Mouse (Mus musculus) kidney, adult 2 months (tissue): ENCODE measurements around the gene Snrpc. TPM values are rescaled to one million over a fixed set of nuclear protein-coding genes. Genes with fewer than 3 reads are reported as not detected.
A peak's percentile ranks its signal among the peaks of the same experiment; 100 is the strongest.

ENCODE experiments used
- DNase-seq: peaks from one replicate; pipeline ENCODE4 v3.0.0; 2021
- H3K27ac ChIP-seq: fragments of 200-500 bp; 2 replicates; pipeline ENCODE4 v1.5.1; 2012; ENCODE audit warnings: low read depth, low read length, control low read depth, inconsistent platforms; ENCODE audit not compliant: insufficient read depth
- H3K27me3 ChIP-seq: fragments of 200-500 bp; replicated peaks from 2 replicates; pipeline ENCODE4 v1.6.1; 2012; ENCODE audit warnings: mild to moderate bottlenecking, moderate library complexity, low read length, inconsistent platforms; ENCODE audit not compliant: control insufficient read depth, insufficient read depth
- H3K36me3 ChIP-seq: fragments of 200-500 bp; 2 replicates; pipeline ENCODE4 v1.6.1; 2012; ENCODE audit warnings: mild to moderate bottlenecking, moderate library complexity, low read length, inconsistent platforms; ENCODE audit not compliant: control insufficient read depth, insufficient read depth
- H3K4me1 ChIP-seq: fragments of 200-500 bp; 2 replicates; pipeline ENCODE4 v1.6.1; 2011; ENCODE audit warnings: low read length; ENCODE audit not compliant: control insufficient read depth, insufficient read depth
- H3K4me3 ChIP-seq: fragments of 200-500 bp; 2 replicates; pipeline ENCODE4 v1.5.1; 2011; ENCODE audit warnings: mild to moderate bottlenecking, low read depth, low read length, control low read depth; ENCODE audit not compliant: insufficient read depth
- CTCF ChIP-seq: fragments of 200-500 bp; conservative IDR thresholded peaks from 2 replicates; pipeline ENCODE4 v1.5.1; 2011; ENCODE audit warnings: low read depth, mild to moderate bottlenecking, control low read depth, low read length, moderate library complexity, mixed read lengths; ENCODE audit not compliant: insufficient read depth, insufficient read length
- POLR2A ChIP-seq: fragments of 200-500 bp; IDR thresholded peaks from one replicate; pipeline ENCODE4 v1.6.1; 2011; ENCODE audit warnings: low read depth, low read length, control low read depth
- WGBS: fragments of 180-500 bp; shearing (Covaris S2); methylation state at CpG from one replicate; pipeline ENCODE4 v1.1.7; 2018; 5-methylcytosine and 5-hydroxymethylcytosine counted together
- polyA plus RNA-seq: library from polyadenylated mRNA; depleted of rRNA; stranded (reverse); fragments of >200 nt; gene quantifications from 2 replicates; pipeline ENCODE4 v1.2.3, GENCODE M21; 2012

Gene Snrpc
- polyA plus RNA-seq, 1 experiment, result 55.8 TPM

DNA sequence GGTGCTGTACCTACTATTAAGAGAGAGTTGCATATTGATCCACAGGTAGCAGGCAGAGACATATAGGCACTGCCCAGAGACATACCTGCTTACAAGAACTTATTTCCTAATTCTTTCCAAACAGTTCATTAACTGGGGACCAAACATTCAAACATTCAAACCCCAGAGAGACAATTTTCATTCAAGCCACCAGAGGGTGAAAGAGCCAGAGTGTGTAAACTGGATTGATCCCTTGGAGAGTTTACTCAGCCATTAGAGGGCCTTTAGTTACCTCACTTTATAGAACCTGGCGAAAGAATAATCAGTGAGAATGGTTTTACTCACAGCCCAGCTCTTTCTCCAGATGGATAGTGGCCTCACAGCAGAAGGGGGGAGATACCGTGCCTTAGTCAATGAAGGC is 27.5 kb downstream of the Snrpc start:
- H3K36me3 ChIP-seq, result no peaks in the 10 kb centered on the region
- H3K27ac ChIP-seq, result no peak overlapping the region
- H3K4me1 ChIP-seq, result no peaks in the 10 kb centered on the region
- no peak for DNase-seq
- no peak overlapping the region for H3K4me3 ChIP-seq
- 83% methylated on average over 2 of the region's 2 CpGs for WGBS
- TF ChIP-seq POLR2A, result no peak
- no peak for TF ChIP-seq CTCF
- H3K27me3 ChIP-seq, result no peaks in the 10 kb centered on the region

DNA sequence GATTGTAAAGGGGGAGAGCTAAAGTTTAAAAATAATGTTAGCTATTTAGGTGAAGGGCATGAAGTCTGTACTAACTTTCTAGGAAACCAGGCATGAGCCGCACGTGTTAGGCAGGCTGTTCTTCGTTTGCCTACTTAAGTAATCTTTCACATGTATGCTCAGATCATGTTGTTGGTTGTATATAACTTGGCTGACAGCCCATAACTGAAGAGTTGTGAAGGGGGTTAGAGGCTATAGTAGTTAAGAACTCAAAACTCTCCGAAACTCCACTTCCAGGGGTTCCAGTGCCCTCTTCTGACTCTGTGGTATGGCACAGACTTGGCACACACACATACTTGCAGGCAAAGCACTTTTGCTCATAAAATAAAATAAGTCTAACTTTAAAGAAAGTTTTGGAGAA is 28.8 kb downstream of the Snrpc start:
- no peaks in the 10 kb centered on the region for H3K36me3 ChIP-seq
- H3K27me3 ChIP-seq, result no peaks in the 10 kb centered on the region
- DNase-seq, result no peak
- TF ChIP-seq POLR2A (no peak), CTCF (no peak)
- 79% methylated on average over 4 of the region's 4 CpGs for WGBS
- H3K4me3 ChIP-seq, result no peak overlapping the region
- H3K27ac ChIP-seq, result no peak overlapping the region
- H3K4me1 ChIP-seq, result no peaks in the 10 kb centered on the region

DNA sequence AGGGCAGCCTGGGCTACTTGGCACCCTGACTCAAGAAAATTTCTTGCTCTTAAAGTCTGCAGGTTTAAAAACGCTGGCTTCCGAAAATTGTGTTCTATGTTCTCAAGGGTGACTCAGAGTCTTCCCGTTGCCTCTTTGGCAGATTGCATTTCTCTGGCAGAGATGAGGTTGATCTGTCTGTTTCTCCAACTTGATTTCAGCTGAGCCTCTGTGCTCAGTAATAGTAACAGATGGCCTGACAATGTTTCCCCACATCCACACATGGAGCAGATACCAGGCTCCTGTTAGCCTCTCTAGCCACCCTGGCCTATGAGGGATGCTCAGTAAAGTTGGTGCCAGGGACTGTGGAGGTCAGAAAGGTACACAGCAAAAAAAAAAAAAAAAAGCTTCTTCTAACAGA is 33.9 kb downstream of the Snrpc start:
- H3K4me1 ChIP-seq, result no peaks in the 10 kb centered on the region
- no peak for DNase-seq
- H3K27me3 ChIP-seq, result no peaks in the 10 kb centered on the region
- no peaks in the 10 kb centered on the region for H3K36me3 ChIP-seq
- 91% methylated on average over 3 of the region's 3 CpGs for WGBS
- TF ChIP-seq POLR2A (no peak), CTCF (no peak)
- no peak overlapping the region for H3K4me3 ChIP-seq
- H3K27ac ChIP-seq, result no peak overlapping the region

DNA sequence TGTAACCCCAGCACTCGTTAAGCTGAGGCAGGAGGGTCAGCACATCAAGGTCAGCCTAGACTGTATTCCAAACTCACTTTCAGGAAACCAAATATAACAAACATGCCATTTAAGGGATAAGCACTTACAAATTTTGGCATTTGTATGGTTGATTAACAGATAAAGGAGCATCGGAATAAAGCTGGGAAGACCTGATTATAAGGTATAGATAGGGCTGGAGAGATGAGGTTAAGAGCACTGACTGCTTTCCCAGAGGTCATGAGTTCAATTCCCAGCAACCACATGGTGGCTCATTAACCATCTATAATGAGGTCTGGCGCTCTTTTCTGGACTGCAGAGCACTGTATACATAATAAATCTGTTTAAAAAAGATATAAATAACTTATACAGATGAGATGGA is 35.6 kb downstream of the Snrpc start:
- no peaks in the 10 kb centered on the region for H3K36me3 ChIP-seq
- WGBS, result 45% methylated on average over 3 of the region's 3 CpGs
- no peak overlapping the region for H3K4me3 ChIP-seq
- H3K27ac ChIP-seq, result no peak overlapping the region
- H3K4me1 ChIP-seq, result no peaks in the 10 kb centered on the region
- no peak for DNase-seq
- TF ChIP-seq POLR2A (no peak), CTCF (no peak)
- no peaks in the 10 kb centered on the region for H3K27me3 ChIP-seq

DNA sequence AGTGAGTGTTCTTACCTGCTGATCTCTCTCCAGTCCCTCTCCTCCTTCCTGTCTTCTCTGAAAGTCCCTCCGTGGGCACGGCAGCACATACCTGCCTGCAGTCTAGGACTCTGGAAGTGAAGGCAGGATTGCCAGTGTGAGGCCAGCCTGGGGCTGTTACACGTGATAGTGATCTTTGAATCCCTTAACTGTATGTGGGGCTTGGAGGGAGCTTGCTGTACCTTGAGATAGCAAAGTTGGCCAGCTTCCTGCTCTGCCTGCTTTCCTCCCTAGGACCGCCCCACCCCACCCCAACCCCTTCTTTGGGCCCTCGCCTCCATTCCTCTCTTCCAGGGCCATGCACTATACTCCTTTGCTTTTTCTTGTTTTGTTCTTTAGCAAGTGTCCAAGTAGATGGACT is 36.6 kb downstream of the Snrpc start:
- H3K36me3 ChIP-seq, result no peaks in the 10 kb centered on the region
- DNase-seq, result no peak
- H3K4me3 ChIP-seq, result no peak overlapping the region
- H3K27me3 ChIP-seq, result no peaks in the 10 kb centered on the region
- no peaks in the 10 kb centered on the region for H3K4me1 ChIP-seq
- TF ChIP-seq POLR2A, result no peak
- no peak for TF ChIP-seq CTCF
- WGBS, result 62% methylated on average over 5 of the region's 5 CpGs
- no peak overlapping the region for H3K27ac ChIP-seq

DNA sequence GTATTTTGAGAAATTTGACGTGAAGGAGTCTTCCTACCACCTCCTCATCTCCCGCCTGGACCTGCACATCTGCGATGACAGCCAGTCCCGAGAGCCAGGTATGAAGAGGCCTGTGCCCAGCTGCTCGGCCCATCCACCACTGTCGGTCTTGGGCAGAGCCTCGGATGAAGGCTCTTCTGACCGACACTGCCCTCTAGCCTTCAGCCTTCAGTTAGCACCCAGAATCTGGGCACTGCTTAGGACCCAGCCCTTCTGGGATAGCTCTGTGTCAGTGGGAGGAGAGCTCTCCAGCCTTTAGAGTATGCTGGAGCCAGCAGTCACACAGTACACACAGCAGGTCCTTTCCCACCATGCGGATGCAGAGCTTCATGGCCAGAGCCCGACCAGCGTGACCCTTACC is 43.6 kb downstream of the Snrpc start:
- Histone ChIP-seq H3K27ac (no peak overlapping the region), H3K4me3 (no peak overlapping the region), H3K27me3 (no peaks in the 10 kb centered on the region), H3K36me3 (no peaks in the 10 kb centered on the region), H3K4me1 (no peaks in the 10 kb centered on the region)
- WGBS, result 53% methylated on average over 11 of the region's 11 CpGs
- TF ChIP-seq POLR2A (no peak), CTCF (peak; percentile 61)
- peak; percentile 18 for DNase-seq

DNA sequence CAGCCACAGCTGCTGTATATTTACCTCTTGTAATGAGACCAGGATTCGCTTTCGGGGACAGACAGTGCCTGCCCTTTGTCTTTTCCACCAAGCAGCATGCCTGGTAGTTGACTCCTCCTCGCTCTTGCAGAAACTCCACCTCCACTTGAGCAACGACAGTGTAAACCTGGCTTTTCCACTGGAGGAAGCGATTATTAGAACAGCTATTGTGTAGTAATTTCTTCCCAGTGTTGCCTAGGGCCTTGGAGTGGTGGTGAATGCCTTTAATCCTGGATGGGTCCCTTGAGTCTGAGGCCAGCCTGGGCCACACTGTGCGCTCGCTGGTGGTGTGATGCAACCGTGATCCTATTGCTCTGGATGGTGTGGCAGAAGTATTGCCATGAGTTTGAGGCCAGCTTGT is 45.2 kb downstream of the Snrpc start:
- H3K27ac ChIP-seq, result no peak overlapping the region
- no peaks in the 10 kb centered on the region for H3K27me3 ChIP-seq
- 90% methylated on average over 8 of the region's 8 CpGs for WGBS
- no peaks in the 10 kb centered on the region for H3K36me3 ChIP-seq
- no peak overlapping the region for H3K4me3 ChIP-seq
- DNase-seq, result no peak
- TF ChIP-seq POLR2A (no peak), CTCF (no peak)
- H3K4me1 ChIP-seq, result no peaks in the 10 kb centered on the region

DNA sequence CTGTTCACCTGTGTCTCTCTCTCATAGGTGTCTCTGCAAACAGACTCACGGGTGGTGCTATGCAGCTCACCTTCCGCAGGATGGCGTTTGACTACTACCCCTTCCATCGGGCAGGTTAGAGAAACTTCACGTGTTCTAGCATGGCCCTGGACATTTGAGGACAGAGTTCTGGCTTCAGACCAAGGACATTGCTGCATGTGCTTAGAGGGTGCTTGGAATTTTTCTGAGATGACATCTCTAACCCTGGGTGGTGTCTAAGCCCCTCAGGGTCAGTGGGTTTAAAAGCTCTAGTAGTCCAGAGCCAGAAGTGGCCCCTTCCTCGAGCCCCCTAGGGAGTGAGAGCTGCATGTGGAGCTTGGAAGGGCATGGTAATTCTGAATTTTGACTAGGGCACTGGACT is 46.0 kb downstream of the Snrpc start:
- H3K36me3 ChIP-seq, result no peaks in the 10 kb centered on the region
- no peaks in the 10 kb centered on the region for H3K4me1 ChIP-seq
- TF ChIP-seq CTCF, result no peak
- TF ChIP-seq POLR2A, result no peak
- DNase-seq, result no peak
- no peak overlapping the region for H3K4me3 ChIP-seq
- H3K27me3 ChIP-seq, result no peaks in the 10 kb centered on the region
- 92% methylated on average over 6 of the region's 6 CpGs for WGBS
- H3K27ac ChIP-seq, result no peak overlapping the region
